Mouse (Mus musculus) ES-E14 (cell line): ENCODE results near the gene Amhr2.

Source experiments
- CHD2 ChIP-seq: IDR thresholded peaks from 2 replicates; pipeline ENCODE4 v1.6.1; 2014; ENCODE audit warnings: mild to moderate bottlenecking, low read depth, low read length, inconsistent platforms
- HCFC1 ChIP-seq: IDR thresholded peaks from 2 replicates; pipeline ENCODE4 v1.6.1; 2012; ENCODE audit warnings: low read length, inconsistent platforms, borderline replicate concordance; ENCODE audit not compliant: insufficient read depth

DNA sequence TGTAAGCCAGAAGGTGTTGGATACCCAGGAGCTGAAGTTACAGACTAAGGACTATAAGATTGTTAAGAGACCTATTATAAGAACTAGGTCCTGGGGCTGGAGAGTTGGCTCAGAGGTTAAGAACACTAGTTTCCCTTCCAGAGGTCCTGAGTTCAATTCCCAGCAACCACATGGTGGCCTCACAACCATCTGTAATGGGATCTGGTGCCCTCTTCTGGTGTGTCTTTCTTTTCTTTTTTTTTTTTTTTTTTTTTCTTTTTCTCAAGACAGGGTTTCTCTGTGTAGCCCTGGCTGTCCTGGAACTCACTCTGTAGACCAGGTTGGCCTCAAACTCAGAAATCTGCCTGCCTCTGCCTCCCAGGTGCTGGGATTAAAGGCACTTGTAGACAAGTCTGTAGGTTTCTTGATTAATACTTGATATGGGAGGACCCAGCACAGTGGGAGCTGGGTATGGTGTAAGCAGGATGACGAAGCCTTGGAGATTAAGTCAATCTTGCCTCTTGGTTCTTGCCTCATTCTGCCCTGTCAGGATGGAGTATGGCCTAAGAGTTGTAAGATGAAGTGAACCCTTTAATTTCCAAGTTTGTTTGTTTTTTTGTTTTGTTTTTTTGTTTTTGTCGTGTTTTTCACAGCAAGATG is 21.4 kb upstream of the Amhr2 start:
- TF ChIP-seq HCFC1 = no peak
- TF ChIP-seq CHD2 = no peak
